In genomic region chr10:7649059-7649458, GRCm38 (mm10) we compare ENCODE assay signal across 12 mouse cellular contexts.
"Had no signal": no experiment of that assay in that cellular context is flagged by ENCODE, and none has a peak within 500 bp of the region (broad histone marks: within the 10 kb centered on the region; RNA-seq: fewer than 3 reads in every experiment).

No protein-coding gene starts in this region.

- H3K27ac ChIP-seq: left cerebral cortex, adult 2 months; liver, embryonic 13.5 days had no signal

- H3K4me1 ChIP-seq: liver, embryonic 13.5 days had no signal

- DNase-seq: kidney, postnatal 10 days; kidney, postnatal 36 days; layer of hippocampus, postnatal 36 days; liver, embryonic 13.5 days; lung, adult 2 months; lung, postnatal 14 days; lung, postnatal 4 days; midbrain, embryonic 14.5 days; thymus, adult 18-20 months; thymus, postnatal 36 days had no signal

- H3K4me2 ChIP-seq: liver, embryonic 13.5 days; midbrain, embryonic 11.5 days had no signal

- H3K9ac ChIP-seq: liver, embryonic 13.5 days had no signal

- H3K4me3 ChIP-seq: left cerebral cortex, adult 2 months; liver, embryonic 13.5 days had no signal

- H3K9me3 ChIP-seq: liver, embryonic 13.5 days had no signal

- H3K27me3 ChIP-seq: liver, embryonic 13.5 days had no signal
